Mouse (Mus musculus) heart, postnatal 0 days (tissue): ENCODE data around the gene Meis2.

Source experiments
- CTCF ChIP-seq: IDR thresholded peaks from 2 replicates; pipeline ENCODE4 v1.5.1; 2016; ENCODE audit warnings: antibody characterized with exemption, control low read depth, low read depth
- EP300 ChIP-seq: IDR thresholded peaks from 2 replicates; pipeline ENCODE4 v1.6.1; 2016; ENCODE audit warnings: antibody characterized with exemption, low read depth

DNA sequence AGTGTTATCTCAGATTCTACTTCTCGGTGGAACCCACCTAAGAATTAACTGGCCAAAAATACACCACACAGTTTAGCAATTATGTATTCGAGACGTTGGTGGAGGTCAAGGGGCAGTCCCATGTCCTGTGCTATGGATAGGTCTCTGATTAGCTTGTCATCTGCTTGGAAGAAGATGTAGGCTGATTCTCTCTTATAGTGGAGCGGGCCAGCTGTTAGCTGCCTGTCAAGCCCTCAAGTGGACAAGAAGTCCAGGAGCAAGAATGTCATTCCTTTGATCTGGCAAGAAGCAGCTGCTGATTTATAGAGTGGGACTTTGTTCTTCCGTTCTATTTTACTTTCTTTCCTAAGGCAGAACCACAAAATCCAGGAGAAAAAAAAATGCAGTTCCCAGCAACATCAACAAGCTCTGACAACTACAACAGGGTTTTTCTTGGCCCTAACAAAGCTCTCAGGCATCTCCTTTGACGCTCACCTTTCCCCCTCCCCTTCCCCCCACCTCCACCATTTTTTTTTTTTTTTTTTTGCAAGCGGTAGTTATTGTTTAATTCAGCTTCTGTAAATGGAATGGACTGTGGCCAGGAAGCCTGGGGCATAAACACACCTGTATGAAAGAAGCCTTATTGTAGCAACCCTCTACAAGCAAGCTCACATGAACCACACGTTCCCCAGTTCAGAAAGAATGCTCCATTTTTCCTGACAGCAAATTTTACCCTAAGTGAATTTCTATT is 189.7 kb downstream of the Meis2 start:
- TF ChIP-seq CTCF: no peak
- TF ChIP-seq EP300: no peak
